Mouse (Mus musculus) hematopoietic stem cell, adult 5-6 weeks (primary cell): ENCODE data around the gene 9230112D13Rik. TPM values are rescaled to one million over a fixed set of nuclear protein-coding genes. Genes with fewer than 3 reads are reported as not detected.

Experiments
- ATAC-seq, 2 experiments: fragments of 125-278 bp in 1 of 2; replicated peaks in 1 of 2; 2 replicates each; pipeline ENCODE4 v1.8.0; 2016 to 2017; ENCODE audit warnings: inconsistent platforms in 2 of 2, mild to moderate bottlenecking in 2 of 2, moderate number of reproducible peaks in 2 of 2, low read depth in 1 of 2, moderate TSS enrichment in 1 of 2; ENCODE audit not compliant: low FRiP score in 2 of 2, poor library complexity in 2 of 2, severe bottlenecking in 2 of 2, insufficient read depth in 1 of 2, low TSS enrichment in 1 of 2
- total RNA-seq: library from RNA; stranded (forward); fragments of 172-1452, 232-1000 nt; gene quantifications from 2 replicates; pipeline ENCODE4 v1.2.3, GENCODE M21; 2017

The 9230112D13Rik gene
- total RNA-seq: not detected in 2 replicates

DNA sequence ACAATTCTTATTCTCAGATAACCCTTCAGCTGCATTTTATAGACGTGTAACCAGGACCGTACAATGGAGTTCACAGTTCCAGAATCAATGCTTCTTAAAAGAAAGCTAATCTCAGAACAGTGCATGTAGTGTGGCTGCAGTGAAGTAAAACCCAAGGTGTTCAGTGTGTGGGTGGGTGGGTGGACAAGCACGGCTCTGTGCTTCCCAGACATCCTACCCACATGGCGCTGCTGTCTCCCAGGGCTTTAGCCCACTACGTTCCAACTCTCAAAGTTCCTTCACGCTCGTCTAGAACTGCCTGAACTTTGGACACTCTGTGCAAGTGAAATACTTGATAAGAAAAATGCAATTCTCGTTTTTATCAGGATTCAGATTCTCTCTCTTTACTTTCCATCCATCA is at the start of gene 9230112D13Rik:
TSS of gene 9230112D13Rik (minus strand) at position 101 of the 400 bp plus-strand sequence.
- ATAC-seq: no peak

DNA sequence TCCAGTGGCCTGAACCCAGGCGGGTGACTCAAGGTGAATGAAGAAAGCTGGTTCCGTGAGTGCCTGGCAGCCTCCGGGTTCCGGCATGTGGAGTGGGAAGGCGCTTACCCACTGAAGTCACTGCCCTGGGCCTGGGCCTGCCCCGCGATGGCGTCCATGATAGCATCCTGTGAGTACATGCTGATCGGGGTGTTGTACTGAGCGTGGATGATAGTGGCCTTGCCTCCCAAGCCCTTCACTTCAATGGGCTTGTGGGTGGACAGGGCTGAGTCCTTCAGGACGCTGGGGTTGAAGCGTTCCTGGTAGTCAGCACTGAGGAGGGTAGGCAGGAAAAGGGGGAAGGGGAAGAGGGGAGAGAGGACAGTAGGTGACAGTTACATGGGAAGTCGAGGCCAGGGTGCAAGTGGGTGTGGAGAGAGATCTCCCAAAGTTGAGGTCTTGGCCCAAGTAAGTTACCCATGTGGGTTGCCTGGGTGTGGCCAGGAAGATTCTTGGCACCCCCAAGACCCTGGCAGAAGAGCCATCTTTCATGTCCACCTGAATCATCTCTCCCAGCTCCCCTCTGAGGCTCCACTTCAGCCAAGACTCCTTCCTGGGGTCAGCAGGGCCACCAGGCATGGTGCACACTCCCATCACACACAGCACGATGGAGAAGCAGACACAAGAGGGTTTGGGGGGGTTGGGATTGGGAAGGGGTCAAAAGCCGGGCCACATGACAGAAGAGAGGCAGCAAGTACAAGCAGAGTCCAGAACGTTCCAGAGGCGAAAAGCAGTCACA is 49.2 kb upstream of the 9230112D13Rik start:
- no peak for ATAC-seq

DNA sequence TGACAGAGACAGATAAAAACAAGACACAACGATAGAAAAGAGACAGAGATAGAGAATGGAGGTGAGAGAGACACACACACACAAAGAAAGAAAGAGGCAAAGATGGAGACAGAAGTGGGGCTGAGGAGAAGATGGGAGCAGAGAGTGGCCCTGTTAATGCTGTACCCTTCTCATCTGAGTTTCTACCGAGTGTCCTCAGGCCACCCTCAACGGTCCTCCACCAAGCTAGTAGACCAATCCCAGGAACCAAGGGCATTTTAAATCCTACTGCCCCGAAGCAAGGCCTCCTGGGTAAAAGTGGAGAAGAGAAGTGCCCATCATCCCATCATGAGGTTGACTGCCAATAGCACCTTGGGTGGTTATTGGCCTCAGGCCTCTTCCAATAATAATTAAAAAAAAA is 48.3 kb upstream of the 9230112D13Rik start:
- no peak for ATAC-seq

DNA sequence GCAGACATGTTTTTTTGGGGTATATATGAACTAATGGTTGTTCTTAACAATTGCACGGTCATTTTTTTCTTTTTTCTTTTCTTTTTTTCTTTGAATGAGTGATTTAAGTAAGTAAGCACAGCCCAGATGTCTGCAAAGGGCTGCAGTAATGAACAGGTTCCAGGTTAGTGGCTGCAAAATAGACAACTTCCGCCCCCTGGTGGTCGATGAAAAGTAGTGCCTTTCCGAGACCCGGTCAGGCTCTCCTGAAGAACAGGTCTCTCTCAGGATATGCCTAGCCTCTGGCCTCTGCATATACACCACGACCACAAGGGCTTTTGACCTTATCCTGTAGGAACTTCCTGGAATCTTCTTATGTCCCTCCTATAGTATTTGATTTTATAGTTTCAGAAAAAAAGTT is 47.7 kb upstream of the 9230112D13Rik start:
- peak; percentile 66 to 71 for ATAC-seq

DNA sequence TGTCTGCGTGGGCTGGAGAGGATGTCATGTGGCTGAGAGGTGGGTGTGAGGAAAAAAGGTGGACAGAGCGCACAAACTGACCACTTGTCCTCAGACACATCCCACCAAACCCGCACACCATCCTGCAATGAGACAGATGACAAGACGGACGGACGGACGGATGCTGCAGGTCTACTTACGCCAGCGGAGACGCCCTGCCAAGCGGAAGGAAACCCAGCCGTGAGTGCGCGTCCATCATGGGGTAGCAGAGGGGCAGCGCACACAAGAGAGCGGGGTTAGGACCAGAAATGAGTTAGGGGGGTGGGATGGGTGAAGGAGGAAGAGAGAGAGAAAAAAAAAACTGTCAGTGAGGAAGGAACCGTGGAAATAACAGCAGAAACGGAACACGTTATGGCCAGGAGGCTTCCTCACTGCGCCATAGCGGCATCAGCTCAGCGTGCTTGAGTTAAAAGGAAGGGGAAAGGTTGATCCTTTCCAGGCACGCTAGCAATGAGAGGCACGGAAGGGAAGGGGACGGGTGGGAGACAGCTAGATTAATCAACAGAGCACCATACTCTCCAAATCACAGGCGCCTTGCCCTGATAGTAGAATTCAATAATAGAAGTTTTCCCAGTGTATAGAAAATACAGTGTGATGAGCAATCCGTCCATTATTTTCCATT is 47.1 kb upstream of the 9230112D13Rik start:
- ATAC-seq: no peak

DNA sequence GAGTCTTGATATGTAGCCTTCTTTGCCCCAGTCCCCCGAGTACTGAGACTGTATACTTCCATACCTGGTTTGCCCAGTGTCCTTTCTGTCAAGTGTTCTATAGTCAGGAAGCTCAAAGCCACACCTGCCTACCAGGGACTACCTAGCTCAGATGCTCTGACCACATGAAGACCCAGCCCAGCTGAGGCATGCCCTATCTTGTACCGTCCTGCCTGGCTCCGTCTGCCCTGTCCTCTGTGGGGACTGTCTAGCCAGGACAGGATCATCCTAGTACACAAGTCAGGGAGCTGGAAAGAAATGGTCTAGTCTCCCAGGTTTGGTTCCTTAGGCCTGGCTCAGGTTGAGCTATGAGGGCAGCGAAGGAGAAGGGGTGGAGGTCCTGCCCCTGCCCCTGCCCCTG is 46.0 kb upstream of the 9230112D13Rik start:
- no peak for ATAC-seq

DNA sequence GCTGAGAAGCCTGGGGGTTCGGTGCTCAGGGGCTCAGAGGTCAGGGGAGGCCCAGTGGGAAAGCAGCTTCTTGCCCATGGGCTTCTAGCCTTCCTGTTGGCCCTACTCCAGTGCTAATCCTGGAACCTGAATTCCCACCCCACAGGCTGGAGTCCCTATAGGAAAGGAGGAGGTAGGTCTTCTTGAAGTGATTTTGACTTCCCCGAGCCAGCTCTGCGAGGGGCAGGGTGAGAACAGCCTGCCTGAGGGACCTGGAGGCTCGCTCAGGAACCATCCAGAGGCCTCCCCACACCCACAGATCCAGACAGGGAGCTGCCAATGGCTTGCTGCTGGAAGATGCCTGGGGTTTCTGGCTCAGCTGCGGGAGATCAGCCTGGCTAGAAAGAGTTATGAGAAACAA is 45.1 kb upstream of the 9230112D13Rik start:
- ATAC-seq: no peak

DNA sequence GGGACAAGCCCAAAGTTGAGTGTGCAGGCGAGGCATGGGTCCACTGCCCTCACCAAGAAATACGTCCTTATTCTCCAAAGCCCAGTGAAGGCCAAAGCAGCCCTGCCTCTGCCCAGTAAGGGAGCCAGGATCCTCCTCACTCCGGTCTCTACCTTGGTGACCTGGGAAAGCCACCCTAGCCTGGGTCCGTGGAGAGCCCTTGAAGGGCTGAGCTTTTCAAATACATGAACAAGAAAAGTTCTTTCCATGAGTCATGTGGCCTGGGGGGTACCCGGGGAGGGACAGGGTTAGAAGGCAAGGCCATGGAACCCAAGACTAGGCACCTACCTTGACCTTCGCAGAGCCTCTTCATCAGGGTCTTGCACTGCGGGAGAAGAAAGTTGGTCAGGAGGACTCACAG is 43.9 kb upstream of the 9230112D13Rik start:
- ATAC-seq: no peak

DNA sequence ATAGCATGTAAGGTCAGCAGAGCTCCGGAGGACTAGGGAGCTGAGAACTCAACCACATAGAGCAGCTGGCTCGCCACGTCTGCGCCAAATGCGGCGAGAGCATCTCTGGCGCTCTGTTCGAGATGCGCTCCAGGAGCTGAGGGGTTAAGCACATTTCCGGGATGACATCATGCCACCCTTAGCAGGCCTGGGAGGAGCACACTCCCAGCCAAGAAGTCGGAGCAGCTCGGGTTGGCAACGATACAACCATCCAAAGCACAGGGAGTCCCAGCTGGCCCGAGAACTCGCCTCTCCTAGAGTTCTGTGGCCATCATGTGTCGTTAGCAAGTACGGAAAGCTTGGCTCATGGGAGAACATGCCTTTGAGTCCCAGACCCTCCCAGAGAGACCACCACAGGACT is 43.1 kb upstream of the 9230112D13Rik start:
- no peak for ATAC-seq

DNA sequence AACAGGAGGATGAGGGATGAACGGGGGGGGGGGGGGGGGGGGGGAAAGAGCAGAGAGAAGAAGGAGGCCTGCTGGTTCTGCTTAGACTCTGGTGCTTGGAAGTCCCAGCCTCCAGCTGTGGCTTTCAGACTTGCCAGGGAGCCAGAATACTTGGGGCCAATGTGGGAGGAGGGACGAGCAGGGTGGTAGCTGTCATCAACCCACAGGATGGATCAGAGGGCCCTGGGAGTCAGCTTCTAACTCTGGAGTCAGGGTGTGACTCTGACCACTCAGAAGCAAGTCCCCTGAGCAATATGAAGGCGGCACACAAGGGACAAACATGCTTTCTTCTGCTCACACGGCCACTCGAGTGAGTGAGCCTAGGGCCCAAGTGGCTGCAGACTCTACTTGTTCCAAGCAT is 42.0 kb upstream of the 9230112D13Rik start:
- ATAC-seq: no peak

DNA sequence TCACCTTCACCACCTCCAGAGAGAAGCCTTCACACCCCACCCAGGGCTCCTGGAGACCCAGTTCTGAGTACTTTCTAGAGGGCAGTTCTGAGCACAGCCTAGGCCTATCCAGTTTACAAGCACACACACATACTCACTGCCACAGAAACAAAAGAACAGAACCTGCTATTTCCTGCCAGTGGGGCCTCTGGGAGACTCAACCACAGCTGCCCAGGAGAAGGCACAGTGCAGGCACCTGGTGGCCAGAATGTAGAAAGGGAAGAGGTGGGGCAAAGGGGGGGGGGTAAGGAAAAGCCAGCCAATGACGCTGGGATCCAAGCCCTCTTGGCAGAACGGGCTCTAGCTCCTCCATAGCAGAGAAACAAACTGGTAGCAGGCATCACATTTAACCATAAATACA is 39.8 kb upstream of the 9230112D13Rik start:
- ATAC-seq: peak; percentile 58 to 78

DNA sequence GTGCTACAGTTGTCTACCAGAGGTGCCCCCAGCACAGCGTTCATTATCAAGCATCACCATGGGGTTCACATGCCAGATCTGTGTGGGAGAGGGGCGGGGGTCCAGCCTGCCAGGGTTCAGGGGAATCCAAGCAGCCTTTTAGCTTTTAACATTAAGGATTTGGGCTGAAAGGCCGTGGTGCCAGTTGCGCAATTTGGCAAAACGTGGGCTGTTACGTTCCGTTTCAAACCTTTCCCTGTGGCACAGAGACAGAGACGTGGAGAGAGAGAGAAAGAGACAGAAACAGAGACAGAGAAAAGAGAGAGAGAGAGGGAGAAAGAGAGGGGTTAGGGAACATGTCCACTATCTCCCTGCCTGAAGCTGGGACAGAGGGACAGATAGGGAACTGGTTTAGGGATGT is 39.0 kb upstream of the 9230112D13Rik start:
- no peak for ATAC-seq

DNA sequence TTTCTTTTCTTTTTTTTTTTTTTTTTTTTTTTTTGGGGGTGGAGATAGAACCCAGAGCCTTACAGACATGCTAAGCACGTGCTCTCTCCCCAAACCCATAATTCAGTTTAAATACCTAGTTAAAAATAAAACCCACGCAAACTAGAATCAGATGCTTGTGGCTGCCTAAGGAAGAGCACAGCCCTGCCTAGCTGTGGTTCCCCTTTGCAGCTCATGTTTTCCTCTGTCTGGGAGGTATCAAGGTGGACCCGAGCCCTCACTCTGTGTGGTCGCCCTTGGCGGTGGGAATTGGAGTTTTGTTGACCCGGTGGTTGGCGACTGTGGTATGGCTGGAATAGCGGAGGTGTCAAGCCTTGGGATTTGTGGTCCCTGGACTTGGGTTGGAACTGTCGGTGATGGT is 36.3 kb upstream of the 9230112D13Rik start:
- no peak for ATAC-seq

DNA sequence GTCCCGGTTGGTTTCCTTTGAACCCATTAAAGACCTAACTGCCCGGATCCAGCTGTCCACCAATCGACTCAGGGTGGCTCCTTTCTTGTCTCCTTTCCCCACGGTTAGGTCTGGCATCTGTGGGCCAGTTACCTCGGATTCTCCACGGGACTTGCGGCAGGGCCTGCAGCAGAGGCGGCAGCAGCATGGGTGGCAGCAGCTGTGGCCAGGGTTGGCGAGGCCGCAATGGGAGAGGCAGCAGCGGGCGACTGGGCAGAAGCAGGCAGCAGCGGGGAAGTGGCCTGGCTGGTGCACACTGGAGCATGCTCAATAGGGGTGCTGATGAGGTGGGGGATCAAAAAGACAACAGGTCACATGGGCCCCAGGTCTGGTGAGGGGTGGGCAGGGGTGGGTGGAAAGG is 32.6 kb upstream of the 9230112D13Rik start:
- no peak for ATAC-seq

DNA sequence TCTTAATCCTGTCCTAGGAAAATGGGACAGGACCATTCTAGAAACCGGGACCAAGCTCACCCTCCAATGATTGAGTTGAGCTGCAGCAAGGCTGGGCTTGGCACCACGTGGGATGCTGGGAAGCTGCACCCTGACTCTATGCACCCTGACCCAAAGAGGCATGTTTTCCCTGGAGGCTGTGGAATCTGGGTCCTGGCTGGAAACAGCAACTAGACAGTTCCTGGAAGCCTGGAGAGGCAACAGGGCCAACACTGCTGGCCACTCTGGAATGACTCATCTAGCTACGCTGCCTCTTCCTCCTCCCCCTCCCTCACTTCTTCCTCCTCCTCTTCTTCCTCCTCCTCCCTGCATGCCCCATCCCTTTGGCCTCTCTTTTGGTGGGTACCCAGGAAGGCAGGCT is 31.4 kb upstream of the 9230112D13Rik start:
- no peak for ATAC-seq

DNA sequence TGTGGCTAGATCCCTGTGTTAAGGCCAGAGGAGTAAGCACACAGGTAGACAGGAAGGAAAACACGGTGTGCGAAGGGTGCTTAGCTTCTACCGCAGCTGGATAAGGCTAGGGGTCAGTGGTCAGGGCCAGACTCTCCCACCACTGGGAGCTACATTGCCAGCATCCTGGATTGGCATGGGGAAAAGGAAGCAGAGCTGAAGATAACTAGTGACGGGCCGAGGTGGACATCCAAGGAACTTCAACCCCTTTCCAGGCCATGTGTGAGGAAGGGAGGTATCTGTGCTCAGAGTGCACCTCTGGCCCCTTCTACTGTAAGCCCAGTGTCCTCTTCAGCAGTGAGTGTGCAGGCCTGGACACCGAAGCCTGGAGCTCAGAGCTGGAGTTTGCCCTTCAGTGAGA is 30.9 kb upstream of the 9230112D13Rik start:
- no peak for ATAC-seq

DNA sequence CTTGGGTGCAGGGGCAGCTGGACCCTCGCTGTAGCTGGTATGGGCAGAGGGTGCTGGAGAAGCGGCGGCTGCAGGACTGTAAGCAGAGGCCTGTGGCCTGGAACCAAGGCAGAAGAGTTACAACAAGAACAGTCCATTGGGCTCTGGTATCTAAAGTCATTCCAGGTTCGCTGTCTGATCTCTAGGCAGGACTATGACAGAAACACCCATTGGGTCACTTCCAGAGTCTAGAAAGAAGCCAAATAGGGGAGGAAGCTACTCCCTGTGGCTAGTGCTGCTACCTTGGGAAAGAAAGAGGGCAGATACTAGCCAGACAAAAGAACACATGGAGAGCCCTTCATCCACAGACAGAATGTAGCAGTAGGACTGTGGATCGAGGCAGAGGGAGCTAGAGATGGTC is 29.6 kb upstream of the 9230112D13Rik start:
- ATAC-seq: no peak

DNA sequence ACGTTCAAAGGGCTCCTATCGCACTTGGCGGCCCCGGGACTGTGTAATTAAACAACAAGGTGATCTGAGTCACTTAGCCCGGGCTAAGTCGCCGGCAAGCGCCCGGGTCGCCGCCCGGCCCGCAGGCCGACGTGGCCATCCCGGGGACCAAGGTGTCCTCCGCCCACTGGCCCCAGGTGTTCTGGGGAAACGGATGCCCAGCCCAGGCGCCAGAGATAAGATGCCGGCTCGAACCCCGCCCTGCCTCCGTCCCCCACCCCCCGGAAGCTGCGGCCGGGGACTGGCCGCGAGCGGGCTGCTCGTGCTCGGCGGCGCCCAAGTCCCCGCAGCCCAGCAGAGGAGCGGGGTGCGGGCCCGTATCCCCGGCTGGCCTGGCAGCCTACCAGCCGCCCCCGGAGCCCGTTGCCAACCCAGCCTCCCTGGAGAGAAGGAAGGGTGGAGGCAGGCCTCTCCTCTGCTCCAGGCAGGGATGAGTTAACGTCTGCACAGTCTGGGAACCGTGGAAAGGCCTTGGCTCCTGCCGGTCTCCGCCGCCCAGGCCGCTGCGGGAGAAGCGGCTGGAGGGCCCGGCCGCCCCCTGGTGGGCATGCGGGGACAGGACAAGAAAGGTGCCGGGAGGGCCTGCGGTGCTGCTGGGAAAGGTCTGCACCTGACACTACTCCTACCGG is 26.5 kb upstream of the 9230112D13Rik start:
- peak; percentile 75 to 89 for ATAC-seq
